Mouse (Mus musculus): ENCODE measurements around the gene Fam222b. TPM values are rescaled to one million over a fixed set of nuclear protein-coding genes. Genes with fewer than 3 reads are reported as not detected.

Gene Fam222b
- polyA plus RNA-seq, 1 experiment from 2014 or later = 22.4 TPM

GRCm38 (mm10) chr11:78118467-78118866 lies 24.0 kb downstream of the Fam222b start:
- H3K27ac ChIP-seq (ENCODE audit: low read depth, low read length) = no peak overlapping the region
- H3K9me3 ChIP-seq (replicated peaks; ENCODE audit: control insufficient read depth, low read length) = no peaks in the 10 kb centered on the region
- H3K9ac ChIP-seq (ENCODE audit: low read depth, low read length) = no peak overlapping the region
- H3K4me3 ChIP-seq (ENCODE audit: low read depth, low read length) = no peak overlapping the region
- no peaks in the 10 kb centered on the region for H3K27me3 ChIP-seq (ENCODE audit: control insufficient read depth, insufficient read depth, low read length)
- no peak for ATAC-seq (replicated peaks; ENCODE audit: insufficient number of reproducible peaks, low FRiP score, low TSS enrichment)
- H3K36me3 ChIP-seq (ENCODE audit: control insufficient read depth, insufficient read depth, low read length) = no peaks in the 10 kb centered on the region; the same call in 1 of the 2 replicates
- no peak overlapping the region for H3K4me2 ChIP-seq
- peaks cover 49% of the 10 kb centered on the region for H3K4me1 ChIP-seq (ENCODE audit: control insufficient read depth, insufficient read depth, low read length)

GRCm38 (mm10) chr11:78119898-78120297 lies 25.4 kb downstream of the Fam222b start:
- Histone ChIP-seq H3K9me3 (replicated peaks; ENCODE audit: control insufficient read depth, low read length) (no peaks in the 10 kb centered on the region), H3K4me3 (ENCODE audit: low read depth, low read length) (no peak overlapping the region), H3K36me3 (ENCODE audit: control insufficient read depth, insufficient read depth, low read length) (no peaks in the 10 kb centered on the region; the same call in 1 of the 2 replicates), H3K4me1 (ENCODE audit: control insufficient read depth, insufficient read depth, low read length) (peaks cover 40% of the 10 kb centered on the region), H3K27me3 (ENCODE audit: control insufficient read depth, insufficient read depth, low read length) (no peaks in the 10 kb centered on the region), H3K4me2 (no peak overlapping the region), H3K9ac (ENCODE audit: low read depth, low read length) (no peak overlapping the region), H3K27ac (ENCODE audit: low read depth, low read length) (no peak overlapping the region)
- 63% methylated on average over 8 of the region's 8 CpGs for WGBS (ENCODE audit: insufficient replicate concordance)
- no peak for ATAC-seq (replicated peaks; ENCODE audit: insufficient number of reproducible peaks, low FRiP score, low TSS enrichment)

GRCm38 (mm10) chr11:78121176-78121575 lies 26.7 kb downstream of the Fam222b start:
- Histone ChIP-seq H3K4me3 (ENCODE audit: low read depth, low read length) (no peak overlapping the region), H3K27ac (ENCODE audit: low read depth, low read length) (no peak overlapping the region), H3K9ac (ENCODE audit: low read depth, low read length) (no peak overlapping the region), H3K4me2 (no peak overlapping the region), H3K27me3 (ENCODE audit: control insufficient read depth, insufficient read depth, low read length) (no peaks in the 10 kb centered on the region), H3K36me3 (ENCODE audit: control insufficient read depth, insufficient read depth, low read length) (no peaks in the 10 kb centered on the region; the same call in 1 of the 2 replicates), H3K4me1 (ENCODE audit: control insufficient read depth, insufficient read depth, low read length) (peaks cover 34% of the 10 kb centered on the region), H3K9me3 (replicated peaks; ENCODE audit: control insufficient read depth, low read length) (no peaks in the 10 kb centered on the region)
- no peak for ATAC-seq (replicated peaks; ENCODE audit: insufficient number of reproducible peaks, low FRiP score, low TSS enrichment)
- whole genome bisulfite sequencing (ENCODE audit: insufficient replicate concordance) = 63% methylated on average over 5 of the region's 5 CpGs

- no peak overlapping the region for H3K4me3 ChIP-seq (ENCODE audit: low read depth, low read length)
- no peak for ATAC-seq (replicated peaks; ENCODE audit: insufficient number of reproducible peaks, low FRiP score, low TSS enrichment)
- H3K9ac ChIP-seq (ENCODE audit: low read depth, low read length) = no peak overlapping the region
- H3K9me3 ChIP-seq (replicated peaks; ENCODE audit: control insufficient read depth, low read length) = no peaks in the 10 kb centered on the region
- no peaks in the 10 kb centered on the region; the same call in 1 of the 2 replicates for H3K36me3 ChIP-seq (ENCODE audit: control insufficient read depth, insufficient read depth, low read length)
- 73% methylated on average over 4 of the region's 4 CpGs for WGBS (ENCODE audit: insufficient replicate concordance)
- peaks cover 30% of the 10 kb centered on the region for H3K4me1 ChIP-seq (ENCODE audit: control insufficient read depth, insufficient read depth, low read length)
- H3K27me3 ChIP-seq (ENCODE audit: control insufficient read depth, insufficient read depth, low read length) = no peaks in the 10 kb centered on the region
- H3K4me2 ChIP-seq = no peak overlapping the region
- no peak overlapping the region for H3K27ac ChIP-seq (ENCODE audit: low read depth, low read length)
These were observed 28.4 kb downstream of the Fam222b start for GRCm38 (mm10) chr11:78122815-78123214.

GRCm38 (mm10) chr11:78123782-78124181 lies 29.3 kb downstream of the Fam222b start:
- Histone ChIP-seq H3K4me3 (ENCODE audit: low read depth, low read length) (no peak overlapping the region), H3K9me3 (replicated peaks; ENCODE audit: control insufficient read depth, low read length) (no peaks in the 10 kb centered on the region), H3K27me3 (ENCODE audit: control insufficient read depth, insufficient read depth, low read length) (no peaks in the 10 kb centered on the region), H3K4me1 (ENCODE audit: control insufficient read depth, insufficient read depth, low read length) (peaks cover 24% of the 10 kb centered on the region), H3K4me2 (no peak overlapping the region), H3K36me3 (ENCODE audit: control insufficient read depth, insufficient read depth, low read length) (no peaks in the 10 kb centered on the region; the same call in 1 of the 2 replicates), H3K27ac (ENCODE audit: low read depth, low read length) (no peak overlapping the region), H3K9ac (ENCODE audit: low read depth, low read length) (no peak overlapping the region)
- ATAC-seq (replicated peaks; ENCODE audit: insufficient number of reproducible peaks, low FRiP score, low TSS enrichment) = no peak

GRCm38 (mm10) chr11:78125691-78126090 lies 31.2 kb downstream of the Fam222b start:
- Histone ChIP-seq H3K4me1 (ENCODE audit: control insufficient read depth, insufficient read depth, low read length) (peaks cover 12% of the 10 kb centered on the region; the same call in 1 of the 2 replicates), H3K27me3 (ENCODE audit: control insufficient read depth, insufficient read depth, low read length) (no peaks in the 10 kb centered on the region), H3K4me3 (ENCODE audit: low read depth, low read length) (no peak overlapping the region), H3K27ac (ENCODE audit: low read depth, low read length) (no peak overlapping the region), H3K9me3 (replicated peaks; ENCODE audit: control insufficient read depth, low read length) (no peaks in the 10 kb centered on the region), H3K36me3 (ENCODE audit: control insufficient read depth, insufficient read depth, low read length) (no peaks in the 10 kb centered on the region), H3K4me2 (no peak overlapping the region), H3K9ac (ENCODE audit: low read depth, low read length) (no peak overlapping the region)
- no peak for ATAC-seq (replicated peaks; ENCODE audit: insufficient number of reproducible peaks, low FRiP score, low TSS enrichment)
- WGBS (ENCODE audit: insufficient replicate concordance) = 77% methylated on average over 6 of the region's 6 CpGs

- no peaks in the 10 kb centered on the region for H3K9me3 ChIP-seq (replicated peaks; ENCODE audit: control insufficient read depth, low read length)
- H3K4me2 ChIP-seq = no peak overlapping the region
- peaks cover 9% of the 10 kb centered on the region; the same call in 1 of the 2 replicates for H3K4me1 ChIP-seq (ENCODE audit: control insufficient read depth, insufficient read depth, low read length)
- H3K9ac ChIP-seq (ENCODE audit: low read depth, low read length) = no peak overlapping the region
- no peaks in the 10 kb centered on the region for H3K27me3 ChIP-seq (ENCODE audit: control insufficient read depth, insufficient read depth, low read length)
- no peak for ATAC-seq (replicated peaks; ENCODE audit: insufficient number of reproducible peaks, low FRiP score, low TSS enrichment)
- no peak overlapping the region for H3K27ac ChIP-seq (ENCODE audit: low read depth, low read length)
- no peaks in the 10 kb centered on the region for H3K36me3 ChIP-seq (ENCODE audit: control insufficient read depth, insufficient read depth, low read length)
- no peak overlapping the region for H3K4me3 ChIP-seq (ENCODE audit: low read depth, low read length)
- WGBS (ENCODE audit: insufficient replicate concordance) = 86% methylated on average over 4 of the region's 4 CpGs
These were observed 32.3 kb downstream of the Fam222b start for GRCm38 (mm10) chr11:78126739-78127138.

GRCm38 (mm10) chr11:78129458-78129857 lies 35.0 kb downstream of the Fam222b start:
- 71% methylated on average over 8 of the region's 8 CpGs for WGBS (ENCODE audit: insufficient replicate concordance)
- Histone ChIP-seq H3K9ac (ENCODE audit: low read depth, low read length) (no peak overlapping the region), H3K4me1 (ENCODE audit: control insufficient read depth, insufficient read depth, low read length) (peaks cover 14% of the 10 kb centered on the region), H3K27me3 (ENCODE audit: control insufficient read depth, insufficient read depth, low read length) (no peaks in the 10 kb centered on the region), H3K9me3 (replicated peaks; ENCODE audit: control insufficient read depth, low read length) (no peaks in the 10 kb centered on the region), H3K4me2 (no peak overlapping the region), H3K4me3 (ENCODE audit: low read depth, low read length) (no peak overlapping the region), H3K27ac (ENCODE audit: low read depth, low read length) (no peak overlapping the region), H3K36me3 (ENCODE audit: control insufficient read depth, insufficient read depth, low read length) (no peaks in the 10 kb centered on the region)
- no peak for ATAC-seq (replicated peaks; ENCODE audit: insufficient number of reproducible peaks, low FRiP score, low TSS enrichment)

- no peak overlapping the region for H3K4me2 ChIP-seq
- WGBS (ENCODE audit: insufficient replicate concordance) = 87% methylated on average over 6 of the region's 6 CpGs
These were observed 39.5 kb downstream of the Fam222b start for GRCm38 (mm10) chr11:78133915-78134314.

More at GRCm38 (mm10) chr11:78133915-78134314, 39.5 kb downstream of the Fam222b start:
- no peaks in the 10 kb centered on the region for H3K9me3 ChIP-seq (replicated peaks; ENCODE audit: control insufficient read depth, low read length)
- no peak for ATAC-seq (replicated peaks; ENCODE audit: insufficient number of reproducible peaks, low FRiP score, low TSS enrichment)
- no peaks in the 10 kb centered on the region for H3K27me3 ChIP-seq (ENCODE audit: control insufficient read depth, insufficient read depth, low read length)
- H3K4me1 ChIP-seq (ENCODE audit: control insufficient read depth, insufficient read depth, low read length) = peaks cover 19% of the 10 kb centered on the region
- no peaks in the 10 kb centered on the region for H3K36me3 ChIP-seq (ENCODE audit: control insufficient read depth, insufficient read depth, low read length)
- H3K27ac ChIP-seq (ENCODE audit: low read depth, low read length) = no peak overlapping the region
- no peak overlapping the region for H3K9ac ChIP-seq (ENCODE audit: low read depth, low read length)
- H3K4me3 ChIP-seq (ENCODE audit: low read depth, low read length) = no peak overlapping the region

Data from heart, embryonic 11.5 days (tissue).